Mouse (Mus musculus) hematopoietic stem cell, adult 5-6 weeks (primary cell): Measurements from ENCODE around the gene Cryl1. TPM values are rescaled to one million over a fixed set of nuclear protein-coding genes. Genes with fewer than 3 reads are reported as not detected.

ENCODE experiments used
- ATAC-seq, 2 experiments: fragments of 125-278 bp in 1 of 2; replicated peaks in 1 of 2; 2 replicates each; pipeline ENCODE4 v1.8.0; 2016 to 2017; ENCODE audit warnings: inconsistent platforms in 2 of 2, mild to moderate bottlenecking in 2 of 2, moderate number of reproducible peaks in 2 of 2, low read depth in 1 of 2, moderate TSS enrichment in 1 of 2; ENCODE audit not compliant: low FRiP score in 2 of 2, poor library complexity in 2 of 2, severe bottlenecking in 2 of 2, insufficient read depth in 1 of 2, low TSS enrichment in 1 of 2
- total RNA-seq: library from RNA; stranded (forward); fragments of 172-1452, 232-1000 nt; gene quantifications from 2 replicates; pipeline ENCODE4 v1.2.3, GENCODE M21; 2017

Cryl1 gene
- total RNA-seq = 17.1 and 25.3 TPM in 2 replicates

DNA sequence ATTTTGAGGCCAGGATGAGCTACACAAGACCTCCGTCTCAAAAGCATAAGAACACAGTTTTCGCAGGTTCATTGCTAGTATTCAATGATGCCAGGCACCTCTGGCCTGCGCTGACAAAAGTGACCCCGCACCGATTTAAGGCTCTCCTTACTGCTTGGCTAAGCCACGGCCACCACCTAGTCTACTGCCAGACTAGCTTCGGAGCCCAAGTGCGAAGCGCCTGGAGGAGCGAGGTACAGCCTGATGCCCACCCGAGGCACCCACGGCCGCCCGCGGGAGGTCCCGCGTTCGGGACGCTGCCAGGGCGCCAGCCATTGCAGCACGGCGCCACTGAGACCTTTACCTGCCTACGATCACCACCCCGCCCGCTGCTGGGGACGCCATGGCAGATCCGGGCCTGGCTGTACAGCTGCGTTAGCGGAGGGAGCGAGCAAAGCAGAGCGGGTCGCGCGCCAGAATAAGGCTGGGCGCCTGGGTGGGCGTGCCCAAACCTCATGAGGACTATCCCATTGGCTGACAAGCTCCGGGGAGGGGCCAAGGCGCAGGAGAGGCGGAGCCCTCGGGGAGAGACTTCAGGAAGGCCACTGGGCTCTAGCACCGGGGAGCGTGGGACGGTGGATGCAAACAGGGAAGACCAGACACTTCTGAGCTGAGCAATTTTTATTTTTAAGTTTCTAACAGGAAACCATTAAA is at the start of gene Cryl1:
Gene Cryl1 (minus strand): TSS at position 465 of the 693 bp plus-strand sequence.
- ATAC-seq = peak; percentile 99

DNA sequence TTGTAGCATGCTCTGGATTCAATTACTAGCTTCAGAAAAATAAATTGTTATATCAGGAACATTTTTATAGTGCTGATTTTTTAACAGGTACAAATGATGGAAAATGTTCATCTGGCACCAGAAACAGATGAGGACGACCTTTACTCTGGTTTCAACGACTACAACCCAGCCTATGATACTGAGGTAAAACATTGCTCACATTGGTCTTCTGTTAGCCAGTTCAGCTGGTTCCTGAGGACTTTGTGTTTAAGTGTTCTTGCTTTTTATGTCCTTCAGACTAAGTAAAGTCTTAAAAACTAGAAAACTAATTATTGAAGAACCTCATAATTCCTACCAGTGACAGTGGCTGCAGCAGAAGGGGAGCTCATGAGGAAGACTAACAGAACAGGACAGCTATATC is 32.1 kb upstream of the Cryl1 start:
- no peak for ATAC-seq

- ATAC-seq = peak; percentile 38 to 56; a peak in 2 of 4 replicates
These were observed 25.9 kb upstream of the Cryl1 start for GRCm38 (mm10) chr14:57424212-57424561.

- ATAC-seq = peak; percentile 97
These were observed 25.3 kb upstream of the Cryl1 start, which contains the start of gene Ift88 for GRCm38 (mm10) chr14:57423432-57424211. Ift88 (plus strand) TSS chr14:57424062.

- no peak for ATAC-seq
These were observed 18.9 kb upstream of the Cryl1 start for GRCm38 (mm10) chr14:57417187-57417586.

DNA sequence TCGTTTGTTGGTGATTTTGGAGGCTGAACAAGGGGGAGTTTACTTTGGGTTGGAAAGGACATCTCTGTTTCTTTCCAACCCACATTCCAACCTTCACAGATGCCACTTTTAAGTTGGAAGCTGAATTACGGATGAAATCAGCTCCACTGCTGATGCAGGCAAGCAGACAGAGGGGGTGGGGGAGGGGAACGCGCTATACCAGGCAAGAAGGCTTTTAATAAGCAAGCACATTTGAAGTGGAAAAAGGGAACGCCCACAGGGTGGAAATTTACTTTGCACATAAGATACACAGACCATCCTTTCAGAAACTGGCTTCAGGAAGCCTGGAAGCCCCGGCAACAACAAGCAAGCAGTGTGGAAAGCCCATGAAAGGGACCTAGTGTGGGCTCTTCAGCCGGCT is 13.8 kb upstream of the Cryl1 start:
- no peak for ATAC-seq

DNA sequence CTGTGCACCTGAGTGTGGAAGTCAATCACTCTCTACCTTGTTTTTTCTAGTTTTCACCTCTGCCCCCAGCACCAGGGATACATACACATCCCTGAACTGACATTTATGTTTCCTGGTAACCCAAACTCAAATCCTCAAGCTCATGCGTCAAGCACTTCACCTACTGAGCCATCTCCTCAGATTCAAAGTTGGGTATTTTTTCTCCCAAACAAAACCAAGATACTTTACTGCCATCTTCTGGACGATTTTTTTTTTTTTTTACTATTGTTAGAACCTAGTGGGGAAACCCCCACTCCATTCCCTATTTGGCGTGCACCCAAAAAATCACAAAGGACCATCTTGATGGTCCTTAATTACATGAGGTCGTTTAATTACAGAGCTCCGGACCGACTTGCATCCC is 10.8 kb upstream of the Cryl1 start:
- no peak for ATAC-seq

DNA sequence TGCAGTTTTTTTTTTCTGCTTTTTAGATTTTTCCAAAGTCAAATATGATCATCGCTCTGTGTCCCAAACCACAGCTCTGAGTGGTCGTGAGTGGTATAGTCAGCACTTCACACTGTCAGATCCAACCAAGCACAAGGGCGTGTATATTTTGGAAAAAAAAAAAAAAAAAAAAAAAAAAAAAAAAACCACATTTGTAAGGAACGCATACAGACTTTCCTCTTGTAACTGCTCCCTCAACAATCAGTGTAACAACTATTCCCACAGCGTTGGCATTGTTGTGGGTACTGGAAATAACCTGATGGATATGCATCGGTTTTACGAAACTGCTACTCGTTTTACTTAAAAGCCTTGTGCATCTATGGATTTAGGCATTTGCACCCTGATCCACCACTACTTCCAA is 9.8 kb upstream of the Cryl1 start:
- no peak for ATAC-seq

GRCm38 (mm10) chr14:57407039-57407987 is 9.0 kb upstream of the Cryl1 start:
- ATAC-seq = peak; percentile 45 to 53; a peak in 2 of 4 replicates

GRCm38 (mm10) chr14:57402815-57403214 is 4.5 kb upstream of the Cryl1 start:
- no peak for ATAC-seq

GRCm38 (mm10) chr14:57398813-57399427 is 591 bp upstream of the Cryl1 start:
- ATAC-seq = peak; percentile 61 to 74; a peak in 3 of 4 replicates

DNA sequence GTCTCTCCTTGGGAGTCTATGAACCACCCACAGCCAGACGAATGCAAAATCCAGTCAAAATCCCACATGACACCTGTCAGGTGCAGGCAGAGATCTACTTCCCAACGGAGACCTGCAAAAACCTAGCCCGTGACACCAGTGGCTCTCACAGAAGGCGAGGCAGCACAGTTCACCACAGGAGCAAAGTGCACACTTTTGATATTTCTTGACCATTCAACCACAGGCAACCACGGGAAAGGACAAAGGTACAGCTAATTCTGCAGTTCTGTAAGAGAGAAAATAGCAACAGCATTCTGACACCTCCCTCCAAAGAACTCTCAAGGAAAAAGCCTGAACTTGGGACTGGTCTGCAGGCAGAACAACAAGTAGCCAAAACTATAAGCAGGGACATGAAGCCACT is 1.1 kb downstream of the Cryl1 start:
- no peak for ATAC-seq

DNA sequence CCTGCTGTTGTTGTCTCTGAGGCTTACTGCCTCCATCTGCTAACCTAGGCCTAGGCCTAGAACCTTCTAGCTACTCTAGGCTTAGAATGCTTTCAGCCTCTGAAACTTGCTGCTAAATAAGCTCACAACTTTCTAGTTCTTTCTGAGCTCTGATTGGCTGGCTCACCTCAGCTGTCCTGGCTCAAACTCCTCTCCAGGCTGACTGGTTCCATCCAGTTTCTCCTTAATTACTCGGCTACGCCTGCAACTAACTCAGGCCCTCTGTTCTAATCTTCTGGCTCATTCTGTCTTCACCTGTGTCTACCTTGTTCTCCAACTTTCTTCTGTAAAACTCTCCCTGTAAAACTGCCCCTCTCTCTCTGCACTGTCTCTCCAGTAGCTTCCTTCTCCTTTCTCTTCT is 2.9 kb downstream of the Cryl1 start:
- ATAC-seq = no peak

- ATAC-seq = no peak
These were observed 6.1 kb downstream of the Cryl1 start for GRCm38 (mm10) chr14:57392278-57392677.

DNA sequence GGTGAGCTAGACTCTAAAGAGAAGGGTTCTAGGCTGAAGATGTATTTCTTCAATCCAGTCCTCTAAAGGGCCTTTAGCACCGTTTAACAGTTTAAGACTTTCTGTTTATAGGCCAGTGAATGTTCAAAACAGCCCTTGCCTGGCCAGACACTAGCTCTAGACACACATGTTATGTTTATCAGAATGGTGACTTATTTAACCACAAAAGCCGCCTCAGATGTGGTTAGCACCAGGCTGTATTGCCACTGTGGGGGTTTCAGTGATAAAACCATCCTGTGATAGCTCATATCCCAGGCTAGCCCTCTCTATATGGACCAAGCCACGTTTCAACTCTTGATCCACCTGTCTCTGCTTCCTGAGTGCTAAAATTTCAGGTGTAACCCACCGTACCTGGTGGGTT is 6.7 kb downstream of the Cryl1 start:
- no peak for ATAC-seq

DNA sequence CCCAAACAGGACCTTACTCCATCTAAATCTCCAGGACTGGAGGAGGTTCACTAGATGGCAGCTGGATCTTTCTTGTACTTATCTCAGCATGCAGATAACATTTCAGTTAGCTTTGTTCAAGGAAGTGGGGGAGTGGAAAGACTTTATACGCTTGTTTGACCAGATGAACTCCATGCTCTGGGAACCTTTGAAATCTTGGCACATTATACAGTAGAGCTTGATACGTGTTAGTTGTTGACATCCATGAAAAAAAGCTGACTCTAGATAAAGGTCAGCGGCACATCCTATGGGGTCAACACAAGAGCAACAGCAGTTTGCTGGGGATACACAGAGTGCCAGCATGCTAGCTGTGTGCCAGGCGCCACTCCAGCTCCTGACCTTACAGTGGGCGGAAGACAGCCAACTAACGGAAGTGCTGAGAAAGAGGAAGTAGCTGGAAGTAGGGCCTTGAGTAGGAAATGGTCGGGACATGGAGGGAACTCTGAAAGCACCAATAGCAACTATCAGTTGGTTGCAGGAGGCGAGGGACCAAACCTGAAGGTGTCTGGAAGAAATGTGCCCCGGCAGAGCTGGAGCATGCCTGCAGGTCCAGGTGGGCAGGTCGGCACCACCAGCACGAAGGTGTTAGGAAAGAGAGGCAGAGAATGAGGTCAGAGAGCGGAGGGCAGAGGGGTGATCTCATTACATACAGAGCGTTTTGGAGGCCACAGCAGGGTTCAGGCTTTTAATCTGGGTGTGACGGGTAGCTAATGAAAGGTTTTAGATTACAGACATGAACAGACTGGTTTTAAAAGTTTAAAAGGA is 11.4 kb downstream of the Cryl1 start:
- ATAC-seq = peak; percentile 69 to 81

GRCm38 (mm10) chr14:57385667-57386066 is 12.7 kb downstream of the Cryl1 start:
- ATAC-seq = no peak
